Mouse (Mus musculus): Measurements from ENCODE around the gene Dnajc4. TPM values are rescaled to one million over a fixed set of nuclear protein-coding genes. Genes with fewer than 3 reads are reported as not detected.

Dnajc4 gene
- polyA plus RNA-seq (2015; fragmentation: Nextera tagmentation; extraction: Ambion mirVana): 24.2 and 25.4 TPM in 2 replicates

DNA sequence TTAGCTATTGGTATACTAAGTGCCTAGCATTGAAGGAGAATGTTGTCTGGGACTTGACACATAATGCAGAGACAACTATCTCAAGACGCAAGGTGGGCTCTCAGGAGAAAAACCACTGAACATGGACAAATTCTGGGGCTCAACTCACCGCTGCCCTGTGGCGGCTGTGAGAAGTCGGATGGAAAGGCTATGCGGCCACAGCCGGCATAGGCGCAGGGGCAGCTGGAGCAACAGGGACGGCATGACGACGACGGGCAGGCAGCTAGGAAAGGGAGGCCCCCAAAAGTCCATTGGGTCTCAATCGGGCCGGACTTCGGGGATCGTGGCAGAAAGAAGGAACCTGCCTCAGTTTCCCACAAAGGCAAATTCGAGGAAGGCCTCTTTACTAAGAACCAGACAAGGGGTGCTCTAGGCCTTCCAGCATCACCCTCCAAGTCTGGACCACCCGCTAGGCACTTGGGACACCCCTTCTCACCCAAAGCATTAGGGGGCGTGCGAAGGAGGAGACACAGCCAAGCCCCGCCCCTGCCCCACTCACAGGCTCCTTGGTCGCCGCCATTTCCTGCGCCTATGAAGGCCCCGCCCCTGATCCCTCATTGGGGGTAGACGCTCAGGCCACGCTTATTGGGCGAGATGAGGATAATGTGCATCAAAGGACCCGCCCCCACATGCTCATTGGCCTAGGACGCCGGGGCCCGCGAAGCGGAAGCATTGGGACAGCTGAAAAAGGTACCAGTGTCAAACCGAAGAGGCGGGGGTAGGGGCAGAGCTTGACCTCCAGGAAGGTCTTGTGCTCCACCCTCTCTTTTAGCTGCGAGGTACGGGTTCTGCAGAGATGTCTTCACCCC, at the start of gene Dnajc4:
TSS of gene Dnajc4 (minus strand) at position 562 of the 848 bp plus-strand sequence.
- Histone ChIP-seq H3K4me1 (replicated peaks) (peaks cover 50% of the 10 kb centered on the region), H3K9ac (replicated peaks) (peak within 1 kb of the TSS; percentile 74), H3K27ac (peak within 1 kb of the TSS; percentile 52), H3K9me3 (no peaks in the 10 kb centered on the region), H3K36me3 (0 out of 2 replicates have a peak, but pooled peaks cover 3% of the 10 kb centered on the region), H3K4me3 (replicated peaks) (peak within 1 kb of the TSS; percentile 53), H3K27me3 (no peaks in the 10 kb centered on the region), H3K4me2 (replicated peaks) (peak within 1 kb of the TSS; percentile 89)
- ATAC-seq: peak; percentile 94
- WGBS: 2% methylated on average over 37 of the region's 37 CpGs

DNA sequence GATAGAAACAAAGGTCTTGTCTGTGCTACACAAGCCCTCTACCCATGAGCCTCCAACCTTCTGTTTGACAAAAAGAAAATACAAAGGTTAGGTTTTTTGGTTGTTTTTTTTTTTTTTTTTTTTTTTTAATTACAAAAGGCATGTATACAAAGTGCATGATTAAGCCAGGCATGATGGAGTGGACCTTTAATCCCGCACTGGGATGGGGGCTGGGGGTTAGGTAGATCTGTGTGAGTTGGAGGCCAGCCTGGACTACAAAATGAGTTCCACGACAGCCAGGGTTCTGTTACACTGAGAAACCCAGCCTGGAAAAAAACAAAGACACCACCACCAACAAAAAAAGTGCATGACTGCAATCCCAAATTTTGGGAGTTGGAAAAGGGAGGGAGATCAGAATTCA, 48.8 kb upstream of the Dnajc4 start:
- 91% methylated on average over 2 of the region's 2 CpGs for WGBS
- H3K4me3 ChIP-seq (replicated peaks): no peak overlapping the region
- peak overlapping the region; percentile 88; the same call in 1 of the 2 replicates for H3K4me2 ChIP-seq (replicated peaks)
- no peaks in the 10 kb centered on the region for H3K27me3 ChIP-seq
- H3K36me3 ChIP-seq: 0 out of 2 replicates have a peak, but pooled peaks cover 3% of the 10 kb centered on the region
- peaks cover 32% of the 10 kb centered on the region for H3K4me1 ChIP-seq (replicated peaks)
- no peak overlapping the region for H3K27ac ChIP-seq
- ATAC-seq: no peak
- no peak overlapping the region for H3K9ac ChIP-seq (replicated peaks)
- no peaks in the 10 kb centered on the region for H3K9me3 ChIP-seq

DNA sequence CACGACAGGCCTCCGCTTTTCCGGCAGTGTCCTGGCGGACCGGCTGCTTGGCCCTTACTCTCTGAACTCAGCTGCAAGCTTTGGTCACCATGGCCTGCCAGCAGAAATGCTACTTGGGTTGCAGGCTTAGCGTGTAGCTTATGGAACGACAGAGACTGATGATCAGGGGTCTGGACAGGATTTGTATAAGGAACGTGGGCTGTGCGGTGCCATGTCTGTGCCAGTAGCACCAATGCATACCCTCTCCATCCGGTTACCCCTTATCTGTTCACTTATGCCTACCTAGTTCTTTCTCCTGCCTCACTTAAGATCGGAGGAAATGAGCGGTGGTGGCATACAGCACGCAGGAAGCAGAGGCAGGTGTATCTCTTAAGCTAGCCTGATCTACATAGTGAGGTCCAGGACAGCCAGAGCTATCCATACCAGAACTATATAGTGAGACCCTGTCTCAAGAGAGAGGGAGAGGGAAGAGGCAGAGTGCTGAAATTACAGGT, 48.3 kb upstream of the Dnajc4 start:
- H3K36me3 ChIP-seq: peaks cover 3% of the 10 kb centered on the region; the same call in 1 of the 2 replicates
- H3K9ac ChIP-seq (replicated peaks): peak overlapping the region; percentile 79
- ATAC-seq: no peak; the same call in 1 of the 2 replicates
- H3K4me1 ChIP-seq (replicated peaks): peaks cover 33% of the 10 kb centered on the region
- peak overlapping the region; percentile 88 for H3K4me2 ChIP-seq (replicated peaks)
- H3K27me3 ChIP-seq: no peaks in the 10 kb centered on the region
- peak overlapping the region; percentile 54 for H3K4me3 ChIP-seq (replicated peaks)
- no peaks in the 10 kb centered on the region for H3K9me3 ChIP-seq
- peak overlapping the region; percentile 95 for H3K27ac ChIP-seq
- WGBS: 23% methylated on average over 13 of the region's 13 CpGs

DNA sequence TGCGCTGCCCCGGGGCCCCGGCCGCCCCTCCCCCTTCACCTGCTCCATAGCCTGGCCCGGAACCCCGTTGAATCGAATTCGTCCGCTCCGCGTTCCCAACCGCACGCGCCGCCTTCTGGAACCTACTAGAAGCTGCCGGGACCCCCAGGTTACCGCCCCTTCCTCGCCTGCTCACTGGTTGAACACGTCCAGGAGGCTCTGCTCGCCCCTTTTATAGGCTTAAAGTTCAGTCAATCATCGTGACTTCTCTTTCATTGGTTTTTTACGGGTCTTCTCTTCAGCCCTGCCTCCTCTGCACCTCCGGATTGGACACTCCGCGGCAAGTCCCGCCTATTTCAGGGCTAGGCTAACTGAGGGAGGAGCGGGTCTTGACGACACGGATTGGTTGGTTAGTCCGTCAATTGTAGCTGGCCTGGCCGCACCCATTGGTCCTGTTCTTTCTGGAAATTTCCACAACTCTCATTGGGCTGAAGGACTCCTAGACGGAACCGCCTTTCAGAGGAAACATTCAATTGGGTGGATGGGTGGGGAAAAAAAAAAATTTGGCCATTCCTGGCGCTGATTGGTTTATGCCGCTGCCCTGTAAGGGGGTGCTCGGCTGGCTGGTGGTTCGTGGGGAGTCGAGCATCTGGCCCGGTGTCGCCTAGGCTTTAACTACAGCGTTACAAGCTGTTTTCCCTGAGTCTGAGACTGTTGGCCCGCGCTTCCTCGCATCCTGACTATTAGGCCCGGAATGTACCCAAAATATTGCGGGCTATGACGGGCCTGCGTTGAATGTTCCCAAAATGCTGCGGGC, 47.7 kb upstream of the Dnajc4 start, which contains the start of gene Stip1:
TSS of gene Stip1 (minus strand) at position 127 of the 796 bp plus-strand sequence.
- ATAC-seq: peak; percentile 99

DNA sequence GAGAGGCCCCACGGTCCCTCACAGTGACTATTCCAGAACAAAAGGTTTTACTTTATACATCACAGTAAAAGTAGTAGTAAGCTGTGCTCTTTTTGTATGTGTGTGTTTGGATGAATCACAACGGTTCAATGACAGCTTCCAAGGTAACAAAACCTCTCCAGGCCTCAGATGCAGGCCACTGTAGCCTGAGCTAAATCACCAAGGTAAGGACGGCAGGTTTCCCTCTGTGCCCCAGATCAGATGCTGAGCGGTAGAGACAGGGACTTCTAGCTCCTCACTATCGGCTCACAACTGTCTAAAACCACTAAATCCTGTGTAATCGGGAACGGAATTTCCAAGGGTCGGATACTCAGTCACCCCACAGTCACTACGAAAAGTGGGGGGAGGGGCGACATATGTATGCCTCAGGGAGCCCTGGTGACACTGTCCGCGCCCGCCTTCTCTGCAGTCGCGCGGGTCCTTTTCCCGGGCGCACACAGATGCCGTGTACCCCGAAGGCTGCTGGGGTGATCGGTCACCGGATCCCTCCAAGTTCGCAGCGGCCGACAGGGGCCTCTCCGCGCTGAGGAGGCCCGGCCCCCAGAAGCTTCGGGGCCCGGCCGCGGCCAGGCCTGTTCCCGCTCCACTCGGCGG, 46.8 kb upstream of the Dnajc4 start:
- 2% methylated on average over 34 of the region's 35 CpGs for WGBS

More for the DNA sequence above, 47.7 kb upstream of the Dnajc4 start, which contains the start of gene Stip1:
- Histone ChIP-seq H3K27me3 (no peaks in the 10 kb centered on the region), H3K27ac (peak within 1 kb of the TSS; percentile 95), H3K9ac (replicated peaks) (peak within 1 kb of the TSS; percentile 96), H3K4me1 (replicated peaks) (peaks cover 33% of the 10 kb centered on the region), H3K36me3 (peaks cover 9% of the 10 kb centered on the region), H3K4me2 (replicated peaks) (peak within 1 kb of the TSS; percentile 88), H3K9me3 (no peaks in the 10 kb centered on the region), H3K4me3 (replicated peaks) (peak within 1 kb of the TSS; percentile 95)
- under 1% methylated on average over 49 of the region's 49 CpGs for WGBS

DNA sequence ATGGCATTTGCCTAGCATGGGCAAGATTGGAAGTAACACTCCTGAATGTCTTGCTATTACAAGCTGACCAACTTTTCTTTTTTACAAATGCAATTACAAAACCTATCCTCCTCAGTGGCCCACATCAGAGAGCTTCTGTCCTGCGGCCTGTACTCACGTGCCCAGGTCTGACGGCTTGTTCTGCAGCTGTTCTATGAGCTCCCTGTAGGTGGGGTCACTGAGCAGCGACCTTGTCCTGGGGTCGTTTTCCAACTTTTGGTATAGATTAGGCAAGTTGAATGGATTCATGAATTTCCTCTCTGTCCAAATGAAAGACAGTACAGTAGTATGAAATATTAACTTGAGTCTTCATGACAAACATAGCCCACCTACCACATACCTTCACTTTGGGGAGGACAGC, 41.6 kb upstream of the Dnajc4 start:
- Histone ChIP-seq H3K9me3 (no peaks in the 10 kb centered on the region), H3K36me3 (peaks cover 67% of the 10 kb centered on the region), H3K9ac (replicated peaks) (no peak overlapping the region), H3K4me3 (replicated peaks) (no peak overlapping the region), H3K4me1 (replicated peaks) (peaks cover 27% of the 10 kb centered on the region), H3K27me3 (no peaks in the 10 kb centered on the region), H3K27ac (no peak overlapping the region), H3K4me2 (replicated peaks) (no peak overlapping the region)
- 97% methylated on average over 5 of the region's 5 CpGs for WGBS
- ATAC-seq: no peak

More for the DNA sequence above, 46.8 kb upstream of the Dnajc4 start:
- H3K9me3 ChIP-seq: no peaks in the 10 kb centered on the region
- H3K4me3 ChIP-seq (replicated peaks): peak overlapping the region; percentile 95
- peaks cover 16% of the 10 kb centered on the region for H3K36me3 ChIP-seq
- peak overlapping the region; percentile 92 for H3K27ac ChIP-seq
- H3K4me2 ChIP-seq (replicated peaks): peak overlapping the region; percentile 79
- peaks cover 33% of the 10 kb centered on the region for H3K4me1 ChIP-seq (replicated peaks)
- H3K9ac ChIP-seq (replicated peaks): peak overlapping the region; percentile 96
- ATAC-seq: no peak
- no peaks in the 10 kb centered on the region for H3K27me3 ChIP-seq

DNA sequence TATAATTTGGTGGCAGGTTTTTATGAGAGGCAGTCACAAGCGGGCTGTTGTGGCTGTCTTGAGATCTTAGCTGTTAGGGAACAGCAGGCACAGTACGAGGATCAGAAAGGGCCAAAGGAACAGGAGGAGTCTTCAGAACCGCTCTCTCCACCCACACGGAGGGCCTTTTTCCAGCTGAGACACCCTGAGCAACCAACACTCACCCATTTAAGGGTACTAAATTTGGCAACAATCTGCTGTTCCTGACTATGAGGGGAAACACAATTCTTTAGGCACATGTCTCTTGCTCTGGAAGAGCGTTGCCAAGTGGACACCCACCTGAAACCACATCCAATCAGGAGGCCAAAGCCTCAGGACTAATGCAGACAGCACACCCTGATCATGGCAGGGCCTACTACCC, 37.2 kb upstream of the Dnajc4 start:
- H3K4me3 ChIP-seq (replicated peaks): no peak overlapping the region
- no peaks in the 10 kb centered on the region for H3K4me1 ChIP-seq (replicated peaks)
- no peaks in the 10 kb centered on the region for H3K9me3 ChIP-seq
- whole genome bisulfite sequencing: 97% methylated on average over 5 of the region's 5 CpGs
- H3K9ac ChIP-seq (replicated peaks): no peak overlapping the region
- H3K27ac ChIP-seq: no peak overlapping the region
- H3K36me3 ChIP-seq: peaks cover 98% of the 10 kb centered on the region
- no peak overlapping the region for H3K4me2 ChIP-seq (replicated peaks)
- ATAC-seq: no peak
- no peaks in the 10 kb centered on the region for H3K27me3 ChIP-seq

DNA sequence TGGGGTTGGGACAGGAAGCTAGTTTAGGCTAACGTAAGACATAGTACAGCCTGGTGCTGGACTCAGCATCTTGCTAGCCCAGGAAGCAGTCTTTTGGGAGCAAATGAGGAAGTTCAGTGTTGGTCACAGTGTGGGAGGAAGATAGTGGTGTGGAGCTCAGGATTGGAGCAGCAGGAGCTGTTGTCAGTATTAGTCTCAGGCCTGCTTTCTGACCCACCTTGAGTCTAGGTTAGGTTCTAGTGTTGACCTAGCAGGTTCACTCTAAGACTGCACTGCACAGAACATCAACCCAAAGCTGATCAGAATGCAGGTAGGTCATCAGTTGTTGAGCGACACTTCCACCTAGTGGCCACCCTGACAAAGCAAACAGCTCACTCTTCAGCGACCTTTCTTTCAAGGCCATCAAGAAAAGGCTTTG, 27.9 kb upstream of the Dnajc4 start:
- Histone ChIP-seq H3K4me2 (replicated peaks) (no peak overlapping the region), H3K27ac (no peak overlapping the region), H3K9me3 (no peaks in the 10 kb centered on the region), H3K9ac (replicated peaks) (no peak overlapping the region), H3K27me3 (no peaks in the 10 kb centered on the region), H3K36me3 (peaks cover 88% of the 10 kb centered on the region), H3K4me3 (replicated peaks) (no peak overlapping the region), H3K4me1 (replicated peaks) (no peaks in the 10 kb centered on the region)
- peak; percentile 70; the same call in 1 of the 2 replicates for ATAC-seq
- 45% methylated on average over 3 of the region's 3 CpGs for WGBS

DNA sequence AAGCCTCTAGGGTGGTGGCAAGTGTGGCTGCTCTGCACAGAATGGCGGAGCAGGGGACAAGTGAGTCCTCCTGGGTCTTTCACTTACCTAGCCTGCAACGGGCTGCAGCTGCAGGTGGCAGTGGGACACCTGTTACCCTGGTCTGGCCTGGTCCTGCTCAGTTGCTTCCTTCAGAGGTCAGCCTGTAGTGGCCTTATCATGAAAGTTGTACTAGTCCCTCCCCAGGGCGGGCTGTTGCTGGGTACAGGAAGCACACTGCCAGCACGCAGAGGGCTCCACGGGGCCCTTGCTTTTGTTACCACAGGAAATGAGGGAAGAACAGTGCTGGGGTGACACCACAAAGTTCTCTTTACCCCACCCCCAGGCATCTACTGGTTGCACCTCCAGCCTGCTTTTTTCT, 26.8 kb upstream of the Dnajc4 start, which contains the start of gene Fermt3:
TSS of gene Fermt3 (minus strand) at position 279 of the 400 bp plus-strand sequence.
- Histone ChIP-seq H3K36me3 (peaks cover 78% of the 10 kb centered on the region), H3K27ac (no peak within 1 kb of the TSS), H3K9ac (replicated peaks) (no peak within 1 kb of the TSS), H3K4me1 (replicated peaks) (no peaks in the 10 kb centered on the region), H3K9me3 (no peaks in the 10 kb centered on the region), H3K4me3 (replicated peaks) (no peak within 1 kb of the TSS), H3K4me2 (replicated peaks) (no peak within 1 kb of the TSS), H3K27me3 (no peaks in the 10 kb centered on the region)
- 87% methylated on average over 5 of the region's 5 CpGs for WGBS
- ATAC-seq: no peak

DNA sequence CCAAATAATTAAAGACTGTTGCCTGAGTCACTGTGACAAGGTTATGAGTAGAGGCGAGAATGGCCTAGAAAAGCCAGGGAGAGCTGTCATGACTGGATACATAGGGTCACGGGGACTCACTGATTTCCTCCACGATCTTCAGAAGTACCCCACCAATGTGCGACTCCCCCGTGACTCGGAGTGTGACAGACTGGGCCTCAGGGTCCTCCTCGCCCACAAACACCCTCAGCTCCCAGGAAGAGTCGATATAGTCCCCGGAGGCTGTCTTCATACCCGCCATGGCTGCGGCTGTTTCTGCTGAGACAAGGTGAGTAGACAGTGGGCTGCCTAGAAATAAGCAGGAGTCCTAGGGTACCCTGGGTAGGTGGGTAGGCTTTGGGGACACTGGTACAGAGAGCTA, 26.2 kb upstream of the Dnajc4 start:
- no peak for ATAC-seq
- Histone ChIP-seq H3K4me2 (replicated peaks) (no peak overlapping the region), H3K27ac (no peak overlapping the region), H3K4me3 (replicated peaks) (no peak overlapping the region), H3K9me3 (no peaks in the 10 kb centered on the region), H3K9ac (replicated peaks) (no peak overlapping the region), H3K36me3 (peaks cover 78% of the 10 kb centered on the region), H3K27me3 (no peaks in the 10 kb centered on the region), H3K4me1 (replicated peaks) (no peaks in the 10 kb centered on the region)
- WGBS: 96% methylated on average over 11 of the region's 11 CpGs

Data from midbrain, embryonic 13.5 days (tissue).